8 mouse cellular contexts compared by ENCODE assay signal in genomic region chr2:156312297-156312897, GRCm38 (mm10). TPM values are rescaled to one million over a fixed set of nuclear protein-coding genes. Genes with fewer than 3 reads are reported as not detected.
DNase-seq lines count a peak whose midpoint lies in the region; ATAC-seq lines count a peak whose summit lies in the region.

Cnbd2 (plus strand) TSS chr2:156312299.
Scand1 (minus strand) TSS chr2:156312704.

- ATAC-seq in common myeloid progenitor, adult 5-6 weeks (replicated peaks; ENCODE audit: low read depth, poor library complexity, severe bottlenecking), result peak; percentile 93
- ATAC-seq in megakaryocyte progenitor cell, adult 5-6 weeks (replicated peaks; ENCODE audit: poor library complexity), result peak; percentile 89

- peak; percentile 81 for DNase-seq in ZHBTc4 (ENCODE audit: low read depth, low spot score)
- DNase-seq in gastrocnemius, adult 8-10 months (ENCODE audit: low spot score in 2 of 2), result peak; percentile 61 to 65
- peak; percentile 93 for DNase-seq in induced T-regulatory cell, adult 2 months (ENCODE audit: low read depth)
- peak; percentile 66 to 86 for DNase-seq in left cerebral cortex, adult 9 months (ENCODE audit: low spot score in 2 of 2)
- peak; percentile 75 for DNase-seq in right cerebral cortex, postnatal 14 days
- DNase-seq in urinary bladder, postnatal 36 days (ENCODE audit: low spot score in 2 of 2), result peak; percentile 80 to 86

RNA-seq across cellular contexts. Expression of gene Cnbd2, which starts in this region (rescaled TPM):
- total RNA-seq in common myeloid progenitor, adult 5-6 weeks (2017), result 5.8 and 6.7 TPM in 2 replicates
- total RNA-seq in gastrocnemius, adult 8-10 months (2022), result 1 to 10 TPM in 1 of 4 experiments, under 1 TPM in 3; 0.74 to 1.0 (median 0.85) TPM
- 2.7 TPM in 2 replicates for total RNA-seq in megakaryocyte progenitor cell, adult 5-6 weeks (2015)
- 3.6 and 4.9 TPM in 2 replicates for total RNA-seq in megakaryocyte progenitor cell, adult 5-6 weeks (2017)

RNA-seq across cellular contexts. Expression of gene Scand1, which starts in this region (rescaled TPM):
- total RNA-seq in common myeloid progenitor, adult 5-6 weeks (2017), result 4.9 and 12.3 TPM in 2 replicates
- total RNA-seq in gastrocnemius, adult 8-10 months (2022), result 10 to 100 TPM; 50.0 to 68.3 (median 62.9) TPM
- 1.8 and 4.2 TPM in 2 replicates for total RNA-seq in megakaryocyte progenitor cell, adult 5-6 weeks (2015)
- total RNA-seq in megakaryocyte progenitor cell, adult 5-6 weeks (2017), result 5.6 and 17.2 TPM in 2 replicates

Comparison
In these comparisons a context has a peak if more than half of its experiments do, and no peak if none do; other contexts are left out.
1. Peak in every context shown above with its lines: DNase-seq and ATAC-seq.